Mouse (Mus musculus) megakaryocyte, embryonic 14.5 days (primary cell): Measurements from ENCODE around the gene Nme9.

Experiments
- FLI1 ChIP-seq: IDR thresholded peaks from 2 replicates; pipeline ENCODE4 v1.6.1; 2012; ENCODE audit warnings: low read length, inconsistent platforms, mixed read lengths
- GATA1 ChIP-seq: IDR thresholded peaks from 3 replicates; pipeline ENCODE4 v1.6.1; 2012; ENCODE audit warnings: mixed read lengths, low read length, inconsistent platforms, borderline replicate concordance

DNA sequence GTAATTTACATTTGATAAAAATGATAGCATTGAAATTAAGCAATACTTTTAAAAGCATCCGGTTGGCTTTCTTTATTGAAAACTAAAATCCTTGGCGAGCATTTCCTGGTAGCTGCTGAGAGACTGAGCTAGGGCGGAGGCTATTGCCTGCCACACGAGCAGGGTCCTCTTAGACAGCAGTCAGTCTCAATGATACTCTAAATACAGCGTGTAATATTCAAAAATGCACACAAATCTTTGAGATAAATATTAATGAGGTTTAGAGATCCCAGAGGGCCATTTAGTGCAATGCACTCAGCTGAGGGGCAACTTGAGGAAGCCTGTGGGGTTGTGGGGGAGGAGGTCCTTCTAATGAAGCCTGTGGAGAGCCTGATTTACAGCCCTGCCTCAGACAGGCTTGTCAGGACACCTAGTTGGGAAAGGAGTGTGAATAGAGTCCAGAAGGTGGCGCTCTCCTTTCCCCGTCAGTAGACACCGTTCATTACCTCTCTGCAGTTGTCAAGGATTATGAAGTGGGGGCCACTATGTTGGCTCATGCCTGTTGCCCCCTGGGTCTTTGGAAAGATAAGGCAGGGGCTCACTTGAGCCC is 6.6 kb upstream of the Nme9 start:
- TF ChIP-seq GATA1 (no peak), FLI1 (no peak)
